Mouse (Mus musculus) erythroblast, embryonic 14.5 days (primary cell): ENCODE results near the gene Prelid1. TPM values are rescaled to one million over a fixed set of nuclear protein-coding genes. Genes with fewer than 3 reads are reported as not detected.

Experiments
- H3K27me3 ChIP-seq: 2 replicates; pipeline ENCODE4 v1.6.1; 2012; ENCODE audit warnings: inconsistent platforms; ENCODE audit not compliant: control insufficient read depth
- H3K36me3 ChIP-seq: 2 replicates; pipeline ENCODE4 v1.6.1; 2012; ENCODE audit warnings: mild to moderate bottlenecking, inconsistent platforms; ENCODE audit not compliant: control insufficient read depth
- H3K4me1 ChIP-seq: 2 replicates; pipeline ENCODE4 v1.6.1; 2012; ENCODE audit warnings: inconsistent platforms; ENCODE audit not compliant: control insufficient read depth
- H3K4me3 ChIP-seq: replicated peaks from 2 replicates; pipeline ENCODE3; 2012; ENCODE audit warnings: moderate library complexity, mild to moderate bottlenecking, inconsistent platforms
- H3K9me3 ChIP-seq: 2 replicates; pipeline ENCODE4 v1.6.1; 2012; ENCODE audit warnings: low read length, inconsistent platforms, mixed read lengths; ENCODE audit not compliant: control insufficient read depth
- GATA1 ChIP-seq: IDR thresholded peaks from 2 replicates; pipeline ENCODE4 v1.6.1; 2012; ENCODE audit warnings: low read length, inconsistent platforms, mixed read lengths
- TAL1 ChIP-seq: IDR thresholded peaks from 3 replicates; pipeline ENCODE4 v1.6.1; 2012; ENCODE audit warnings: low read length, inconsistent platforms, mixed read lengths
- polyA plus RNA-seq: library from polyadenylated mRNA; stranded (reverse); fragments of >175 nt; gene quantifications from 2 replicates; pipeline ENCODE4 v1.2.3, GENCODE M21; 2012

Gene Prelid1
- 15.3 and 26.1 TPM in 2 replicates for polyA plus RNA-seq

DNA sequence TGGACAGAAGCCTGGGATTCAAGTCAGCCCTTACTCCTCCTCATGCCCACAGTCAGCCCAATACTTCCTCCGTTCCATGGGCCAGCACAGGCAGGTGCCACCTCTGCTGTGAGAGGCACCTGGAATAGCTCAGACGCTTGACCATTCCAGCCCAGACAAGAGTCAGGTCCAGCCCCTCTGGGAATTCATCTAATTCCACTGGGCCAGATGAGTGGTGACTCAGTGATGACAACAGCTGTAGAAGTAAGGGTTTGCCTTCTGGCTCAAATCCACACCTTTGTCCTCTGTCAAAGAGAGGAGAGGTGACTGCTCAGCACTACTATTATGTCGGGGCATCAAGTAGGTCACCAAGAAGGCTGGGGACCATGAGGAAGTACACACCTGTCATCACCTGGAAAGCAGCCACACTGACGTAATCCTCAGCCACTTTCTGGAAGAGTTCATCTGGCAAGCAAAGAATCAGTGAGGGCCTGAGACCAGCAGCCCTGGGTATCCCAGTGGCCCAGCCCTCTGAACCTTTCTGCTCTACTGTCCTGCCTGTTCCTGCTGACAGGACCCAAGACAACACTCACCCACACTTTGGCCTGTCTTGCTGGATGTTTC lies at the start of gene Prelid1:
Prelid1 (plus strand) TSS at position 570 of the 603 bp plus-strand sequence.
- TF ChIP-seq TAL1 (no peak), GATA1 (no peak)
- Histone ChIP-seq H3K4me3 (peak within 1 kb of the TSS; percentile 88), H3K27me3 (no peaks in the 10 kb centered on the region), H3K36me3 (peaks cover 82% of the 10 kb centered on the region), H3K4me1 (peaks cover 47% of the 10 kb centered on the region), H3K9me3 (no peaks in the 10 kb centered on the region)

DNA sequence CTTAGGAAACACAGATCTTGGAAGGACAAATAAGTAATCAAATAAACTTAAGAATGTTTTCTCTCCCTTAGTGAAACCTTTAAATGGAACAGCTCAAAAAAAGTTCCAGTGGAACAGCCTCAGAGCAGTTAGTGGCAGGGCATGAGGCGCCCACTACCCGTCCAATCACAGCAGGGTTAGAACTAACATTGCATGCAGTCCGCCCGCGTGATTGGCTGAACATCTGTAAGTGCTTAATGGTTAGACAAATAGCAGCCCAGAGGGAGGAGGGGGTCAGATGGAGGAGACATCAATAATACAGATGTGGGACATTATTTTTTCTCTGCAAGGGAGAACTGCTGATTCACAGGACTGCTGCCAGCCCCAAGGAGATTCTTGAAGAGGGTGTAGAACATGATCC lies 43.1 kb upstream of the Prelid1 start:
- TF ChIP-seq TAL1 (no peak), GATA1 (no peak)
- H3K4me3 ChIP-seq, result no peak overlapping the region
- H3K36me3 ChIP-seq, result peaks cover 70% of the 10 kb centered on the region
- no peaks in the 10 kb centered on the region for H3K27me3 ChIP-seq
- no peaks in the 10 kb centered on the region for H3K4me1 ChIP-seq
- H3K9me3 ChIP-seq, result no peaks in the 10 kb centered on the region

DNA sequence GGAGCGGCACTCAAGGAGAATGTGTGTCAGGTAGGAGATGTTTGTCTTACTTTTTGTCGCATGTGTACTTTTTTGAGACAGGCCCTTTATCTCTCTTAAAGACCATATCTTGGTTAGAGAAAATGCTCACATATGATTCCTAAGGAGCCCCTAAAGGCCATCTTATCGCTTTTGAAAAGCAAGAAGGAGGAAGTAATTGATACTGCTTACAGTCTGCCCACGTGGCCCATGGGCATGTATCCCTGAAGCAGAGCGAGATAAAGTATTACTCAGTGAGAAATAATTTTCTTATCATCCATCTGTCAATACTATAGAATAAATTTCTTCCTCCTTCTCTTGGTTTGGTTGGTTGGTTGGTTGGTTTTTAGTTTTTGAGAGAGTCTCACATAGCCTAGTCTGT lies 42.7 kb upstream of the Prelid1 start:
- Histone ChIP-seq H3K4me3 (no peak overlapping the region), H3K36me3 (peaks cover 70% of the 10 kb centered on the region), H3K9me3 (no peaks in the 10 kb centered on the region), H3K27me3 (no peaks in the 10 kb centered on the region), H3K4me1 (no peaks in the 10 kb centered on the region)
- TF ChIP-seq TAL1 (no peak), GATA1 (no peak)

DNA sequence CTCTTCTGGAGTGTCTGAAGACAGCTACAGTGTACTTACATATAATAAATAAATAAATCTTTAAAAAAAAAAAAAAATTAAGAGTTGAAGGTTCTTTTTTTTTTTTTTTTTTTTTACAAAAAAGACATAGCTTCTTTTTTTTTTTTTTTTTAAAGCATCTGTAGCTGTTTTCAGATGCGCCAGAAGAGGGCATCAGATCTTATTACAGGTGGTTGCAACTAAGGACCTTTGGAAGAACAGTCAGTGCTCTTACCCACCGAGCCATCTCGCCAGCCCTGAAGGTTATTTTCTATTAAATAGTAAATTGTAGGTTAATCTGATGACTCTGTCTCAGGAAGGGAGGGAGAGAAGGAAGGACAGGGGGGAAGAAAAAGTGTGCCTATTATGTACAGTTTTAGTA lies 31.4 kb upstream of the Prelid1 start:
- Histone ChIP-seq H3K4me3 (no peak overlapping the region), H3K27me3 (no peaks in the 10 kb centered on the region), H3K36me3 (peaks cover 79% of the 10 kb centered on the region), H3K4me1 (no peaks in the 10 kb centered on the region), H3K9me3 (no peaks in the 10 kb centered on the region)
- TF ChIP-seq GATA1 (no peak), TAL1 (no peak)

DNA sequence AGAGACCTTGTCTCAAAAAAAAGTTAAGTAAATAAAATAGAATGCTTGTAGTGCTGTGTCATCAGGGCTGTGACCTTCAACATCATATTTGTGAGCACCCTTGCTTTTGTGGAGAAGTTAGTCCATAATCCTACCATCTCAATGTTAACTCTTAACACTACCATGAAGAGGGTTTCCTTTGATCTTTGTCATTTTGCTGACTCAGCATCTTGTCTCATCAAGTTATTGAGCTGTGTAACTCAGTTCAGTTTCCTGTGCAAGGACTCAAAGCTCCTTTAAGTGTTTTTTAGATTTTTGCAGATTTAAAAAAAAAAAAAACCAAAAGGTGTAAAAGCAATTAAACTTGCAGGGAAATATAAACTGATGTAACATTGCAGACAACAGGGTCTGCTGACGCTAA lies 23.5 kb upstream of the Prelid1 start:
- no peaks in the 10 kb centered on the region for H3K27me3 ChIP-seq

DNA sequence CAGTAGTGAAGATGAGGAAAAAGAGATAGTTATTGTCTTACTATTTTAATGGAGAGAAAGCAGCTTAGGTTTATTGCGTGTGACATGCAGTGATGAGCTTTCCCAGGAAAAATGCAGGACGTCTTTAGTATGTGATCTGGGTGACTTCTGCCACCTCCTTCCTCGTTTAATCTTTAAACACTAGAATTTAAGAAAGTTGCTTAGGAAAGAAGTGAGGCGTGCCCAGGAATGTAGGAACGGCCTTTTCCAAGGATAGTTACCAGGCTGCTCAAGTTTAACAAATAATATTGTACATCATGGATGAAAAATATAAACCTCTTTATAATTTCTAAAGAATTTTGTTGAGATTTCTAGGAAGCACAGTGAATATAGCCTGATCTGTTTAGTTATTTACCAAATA lies 19.4 kb upstream of the Prelid1 start:
- H3K27me3 ChIP-seq, result no peaks in the 10 kb centered on the region
- H3K4me3 ChIP-seq, result no peak overlapping the region
- peaks cover 91% of the 10 kb centered on the region for H3K36me3 ChIP-seq
- no peak for TF ChIP-seq TAL1
- TF ChIP-seq GATA1, result no peak
- H3K4me1 ChIP-seq, result no peaks in the 10 kb centered on the region
- H3K9me3 ChIP-seq, result no peaks in the 10 kb centered on the region

More for the DNA sequence above, 23.5 kb upstream of the Prelid1 start:
- Histone ChIP-seq H3K4me1 (no peaks in the 10 kb centered on the region), H3K4me3 (no peak overlapping the region), H3K9me3 (no peaks in the 10 kb centered on the region), H3K36me3 (peaks cover 90% of the 10 kb centered on the region)
- TF ChIP-seq GATA1, result no peak
- TF ChIP-seq TAL1, result no peak

DNA sequence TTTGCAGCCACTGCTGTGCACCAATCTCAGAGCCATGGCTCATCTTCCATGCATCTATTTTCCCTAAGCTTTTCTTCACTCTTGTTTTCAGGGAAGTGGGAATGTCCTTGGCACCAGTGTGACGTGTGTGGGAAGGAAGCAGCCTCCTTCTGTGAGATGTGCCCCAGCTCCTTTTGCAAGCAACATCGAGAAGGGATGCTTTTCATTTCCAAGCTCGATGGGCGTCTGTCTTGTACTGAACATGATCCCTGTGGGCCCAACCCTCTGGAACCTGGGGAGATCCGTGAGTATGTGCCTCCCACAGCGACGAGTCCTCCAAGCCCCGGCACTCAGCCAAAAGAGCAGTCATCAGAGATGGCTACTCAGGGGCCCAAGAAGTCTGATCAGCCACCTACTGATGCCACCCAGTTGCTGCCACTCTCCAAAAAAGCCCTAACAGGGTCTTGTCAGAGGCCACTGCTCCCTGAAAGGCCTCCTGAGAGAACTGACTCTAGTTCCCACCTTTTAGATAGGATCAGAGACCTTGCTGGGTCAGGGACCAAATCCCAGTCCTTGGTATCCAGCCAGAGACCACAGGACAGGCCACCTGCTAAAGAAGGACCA lies 8.2 kb upstream of the Prelid1 start:
- Histone ChIP-seq H3K36me3 (peaks cover 93% of the 10 kb centered on the region), H3K27me3 (no peaks in the 10 kb centered on the region), H3K9me3 (no peaks in the 10 kb centered on the region), H3K4me1 (no peaks in the 10 kb centered on the region; the same call in 1 of the 2 replicates), H3K4me3 (no peak overlapping the region)
- no peak for TF ChIP-seq GATA1
- no peak for TF ChIP-seq TAL1

DNA sequence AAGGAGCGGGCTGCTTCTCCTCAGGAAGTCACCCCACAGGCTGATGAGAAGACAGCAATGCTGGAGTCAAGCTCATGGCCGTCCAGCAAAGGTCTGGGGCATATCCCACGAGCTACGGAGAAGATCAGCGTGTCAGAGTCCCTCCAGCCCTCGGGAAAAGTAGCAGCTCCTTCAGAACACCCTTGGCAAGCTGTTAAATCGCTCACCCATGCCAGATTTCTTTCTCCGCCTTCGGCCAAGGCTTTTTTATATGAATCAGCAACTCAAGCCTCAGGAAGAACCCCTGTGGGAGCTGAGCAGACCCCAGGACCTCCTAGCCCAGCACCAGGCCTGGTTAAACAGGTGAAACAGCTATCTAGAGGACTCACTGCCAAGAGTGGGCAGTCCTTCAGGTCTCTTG lies 7.2 kb upstream of the Prelid1 start:
- H3K27me3 ChIP-seq, result no peaks in the 10 kb centered on the region
- H3K4me1 ChIP-seq, result no peaks in the 10 kb centered on the region; the same call in 1 of the 2 replicates
- TF ChIP-seq TAL1 (no peak), GATA1 (no peak)
- H3K4me3 ChIP-seq, result no peak overlapping the region
- H3K36me3 ChIP-seq, result peaks cover 93% of the 10 kb centered on the region
- no peaks in the 10 kb centered on the region for H3K9me3 ChIP-seq

DNA sequence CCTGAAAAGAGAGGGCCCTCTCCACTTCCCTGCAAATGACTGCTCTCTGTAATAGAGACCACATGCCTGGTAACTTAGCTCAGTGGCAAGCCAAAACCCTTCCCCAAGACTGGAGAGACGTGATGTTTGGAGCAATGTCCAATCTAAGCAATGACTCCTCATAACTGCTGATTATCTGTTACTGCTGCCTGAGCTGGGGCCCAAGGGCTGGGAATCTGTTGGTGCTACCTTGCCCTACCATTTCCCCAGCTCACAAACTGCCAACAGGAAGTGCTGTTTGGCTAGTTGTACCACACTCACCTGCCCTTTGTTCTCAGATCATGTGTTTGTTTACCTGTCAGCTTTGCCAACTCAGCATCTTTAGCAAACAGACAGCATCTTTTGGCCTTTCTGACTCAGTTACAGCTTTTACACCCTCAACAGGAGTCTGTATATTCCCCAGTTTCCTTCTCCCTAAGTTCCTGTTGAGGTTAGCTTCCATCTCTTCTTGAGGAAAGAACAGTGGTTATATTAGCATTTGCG lies 5.3 kb upstream of the Prelid1 start:
- TF ChIP-seq GATA1, result no peak
- TF ChIP-seq TAL1, result no peak
- no peak overlapping the region for H3K4me3 ChIP-seq
- H3K27me3 ChIP-seq, result no peaks in the 10 kb centered on the region
- peaks cover 98% of the 10 kb centered on the region for H3K36me3 ChIP-seq
- H3K9me3 ChIP-seq, result no peaks in the 10 kb centered on the region
- H3K4me1 ChIP-seq, result peaks cover 2% of the 10 kb centered on the region

DNA sequence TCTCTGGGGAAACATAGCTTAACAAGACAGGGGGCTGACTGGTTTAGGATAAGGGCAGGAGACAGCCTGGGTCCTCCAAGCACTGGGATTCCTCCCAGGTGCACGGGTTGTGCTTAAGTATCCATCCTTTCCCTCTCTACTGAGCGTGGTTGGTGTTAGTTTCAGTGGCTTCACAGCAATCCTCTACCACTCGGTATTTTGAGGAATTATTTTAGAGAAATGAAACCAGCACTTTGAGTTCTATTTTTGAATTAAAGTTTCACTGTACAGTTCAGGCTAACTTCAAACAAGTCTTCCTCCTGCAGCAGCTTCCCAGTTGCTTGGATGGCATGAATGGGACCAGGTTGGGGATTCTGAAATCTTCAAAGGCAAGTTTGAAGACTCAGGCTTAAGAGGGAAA lies 1.9 kb upstream of the Prelid1 start:
- Histone ChIP-seq H3K27me3 (no peaks in the 10 kb centered on the region), H3K4me3 (no peak overlapping the region), H3K4me1 (peaks cover 33% of the 10 kb centered on the region), H3K9me3 (no peaks in the 10 kb centered on the region), H3K36me3 (peaks cover 82% of the 10 kb centered on the region)
- TF ChIP-seq GATA1 (no peak), TAL1 (no peak)
